Mouse (Mus musculus) cerebellum, adult 18-20 months (tissue): Measurements from ENCODE around the gene Coro1b.

Experiments
- DNase-seq, 2 experiments: peaks; one replicate each; pipeline ENCODE4 v3.0.0; 2021

The Coro1b gene

GRCm38 (mm10) chr19:4148491-4148806 lies at the start of gene Coro1b:
Coro1b (plus strand) TSS chr19:4148619.
- peak; percentile 97 for DNase-seq

GRCm38 (mm10) chr19:4099056-4099455 lies 49.4 kb upstream of the Coro1b start:
- DNase-seq: peak; percentile 92 to 95

- peak; percentile 75 to 80 for DNase-seq
Observed at GRCm38 (mm10) chr19:4099837-4100717, 48.3 kb upstream of the Coro1b start, which contains the start of gene Pitpnm1. Pitpnm1 (plus strand) TSS chr19:4099998.

- DNase-seq: peak; percentile 78 to 88
Observed at GRCm38 (mm10) chr19:4100718-4101261, 47.6 kb upstream of the Coro1b start.

- DNase-seq: peak; percentile 44 to 56
Observed at GRCm38 (mm10) chr19:4101466-4101865, 47.0 kb upstream of the Coro1b start.

GRCm38 (mm10) chr19:4102049-4102448 lies 46.4 kb upstream of the Coro1b start:
- peak in 1 of 2 experiments; percentile 9 for DNase-seq

- peak; percentile 72 to 74 for DNase-seq
Observed at GRCm38 (mm10) chr19:4102626-4103025, 45.8 kb upstream of the Coro1b start.

- DNase-seq: peak in 1 of 2 experiments; percentile 55
Observed at GRCm38 (mm10) chr19:4103294-4103693, 45.1 kb upstream of the Coro1b start.

- DNase-seq: no peak
Observed at GRCm38 (mm10) chr19:4103792-4104191, 44.6 kb upstream of the Coro1b start.

GRCm38 (mm10) chr19:4104675-4105194 lies 43.7 kb upstream of the Coro1b start:
- DNase-seq: peak in 1 of 2 experiments; percentile 18

GRCm38 (mm10) chr19:4106654-4107053 lies 41.8 kb upstream of the Coro1b start:
- DNase-seq: no peak

- no peak for DNase-seq
Observed at GRCm38 (mm10) chr19:4108535-4108934, 39.9 kb upstream of the Coro1b start.

- DNase-seq: no peak
Observed at GRCm38 (mm10) chr19:4112063-4112960, 36.1 kb upstream of the Coro1b start.

GRCm38 (mm10) chr19:4113186-4113805 lies 35.1 kb upstream of the Coro1b start:
- DNase-seq: peak; percentile 96 to 98

GRCm38 (mm10) chr19:4113806-4114230 lies 34.6 kb upstream of the Coro1b start:
- no peak for DNase-seq

GRCm38 (mm10) chr19:4114551-4114950 lies 33.9 kb upstream of the Coro1b start:
- DNase-seq: no peak

GRCm38 (mm10) chr19:4115144-4115543 lies 33.3 kb upstream of the Coro1b start:
- DNase-seq: no peak

- no peak for DNase-seq
Observed at GRCm38 (mm10) chr19:4115816-4116215, 32.6 kb upstream of the Coro1b start.

GRCm38 (mm10) chr19:4117006-4117405 lies 31.4 kb upstream of the Coro1b start:
- DNase-seq: no peak

GRCm38 (mm10) chr19:4118350-4118749 lies 30.1 kb upstream of the Coro1b start:
- DNase-seq: no peak

- DNase-seq: no peak
Observed at GRCm38 (mm10) chr19:4119716-4120487, 28.5 kb upstream of the Coro1b start.

GRCm38 (mm10) chr19:4120496-4120895 lies 27.9 kb upstream of the Coro1b start:
- no peak for DNase-seq
